Mouse (Mus musculus) limb, embryonic 12.5 days (tissue): ENCODE measurements around the gene Hdac4. TPM values are rescaled to one million over a fixed set of nuclear protein-coding genes. Genes with fewer than 3 reads are reported as not detected.

Experiments
- ATAC-seq: fragments of 200-750 bp; cut with Nextera tagmentation; 2 replicates; pipeline ENCODE4 v1.8.0; 2017; ENCODE audit warnings: low read depth, moderate TSS enrichment; ENCODE audit not compliant: insufficient number of reproducible peaks, insufficient read depth, low FRiP score, low TSS enrichment
- H3K27ac ChIP-seq: fragments of 300-500 bp; sonication (generic); 2 replicates; pipeline ENCODE4 v1.5.1; 2016; ENCODE audit warnings: mild to moderate bottlenecking, moderate library complexity
- H3K27me3 ChIP-seq: fragments of 300-500 bp; sonication (generic); 2 replicates; pipeline ENCODE4 v1.6.1; 2016; ENCODE audit warnings: mild to moderate bottlenecking, moderate library complexity
- H3K36me3 ChIP-seq: fragments of 300-500 bp; sonication (generic); 2 replicates; pipeline ENCODE4 v1.6.1; 2016; ENCODE audit warnings: mild to moderate bottlenecking, moderate library complexity
- H3K4me1 ChIP-seq: fragments of 300-500 bp; sonication (generic); replicated peaks from 2 replicates; pipeline ENCODE4 v1.6.1; 2016
- H3K4me2 ChIP-seq: fragments of 300-500 bp; sonication (generic); 2 replicates; pipeline ENCODE4 v1.6.1; 2016; ENCODE audit warnings: mild to moderate bottlenecking, moderate library complexity
- H3K4me3 ChIP-seq: fragments of 300-500 bp; sonication (generic); replicated peaks from 2 replicates; pipeline ENCODE4 v1.5.1; 2016; ENCODE audit warnings: mild to moderate bottlenecking
- H3K9ac ChIP-seq: fragments of 300-500 bp; sonication (generic); replicated peaks from 2 replicates; pipeline ENCODE4 v1.6.1; 2016; ENCODE audit warnings: mild to moderate bottlenecking, moderate library complexity
- H3K9me3 ChIP-seq: fragments of 300-500 bp; sonication (generic); 2 replicates; pipeline ENCODE4 v1.6.1; 2016; ENCODE audit warnings: mild to moderate bottlenecking, moderate library complexity
- WGBS: fragments of 180-500 bp; shearing (Covaris S2); methylation state at CpG from one replicate; pipeline ENCODE4 v1.1.7; 2016; 5-methylcytosine and 5-hydroxymethylcytosine counted together
- polyA plus RNA-seq: library from polyadenylated mRNA; unstranded; fragments of >200 nt; fragmentation: Nextera tagmentation; extraction: Ambion mirVana; gene quantifications from 2 replicates; pipeline ENCODE4 v1.2.1, GENCODE M21; 2016

Hdac4 gene
- polyA plus RNA-seq, 1 experiment from 2014 or later: 26.0 TPM

GRCm38 (mm10) chr1:92127366-92127765 lies 68.1 kb downstream of the Hdac4 start:
- WGBS: 92% methylated on average over 1 of the region's 1 CpGs
- Histone ChIP-seq H3K4me3 (no peak overlapping the region), H3K4me2 (no peak overlapping the region), H3K27me3 (no peaks in the 10 kb centered on the region), H3K9ac (no peak overlapping the region), H3K27ac (no peak overlapping the region), H3K36me3 (no peaks in the 10 kb centered on the region), H3K4me1 (peaks cover 28% of the 10 kb centered on the region), H3K9me3 (no peaks in the 10 kb centered on the region)
- ATAC-seq: no peak

DNA sequence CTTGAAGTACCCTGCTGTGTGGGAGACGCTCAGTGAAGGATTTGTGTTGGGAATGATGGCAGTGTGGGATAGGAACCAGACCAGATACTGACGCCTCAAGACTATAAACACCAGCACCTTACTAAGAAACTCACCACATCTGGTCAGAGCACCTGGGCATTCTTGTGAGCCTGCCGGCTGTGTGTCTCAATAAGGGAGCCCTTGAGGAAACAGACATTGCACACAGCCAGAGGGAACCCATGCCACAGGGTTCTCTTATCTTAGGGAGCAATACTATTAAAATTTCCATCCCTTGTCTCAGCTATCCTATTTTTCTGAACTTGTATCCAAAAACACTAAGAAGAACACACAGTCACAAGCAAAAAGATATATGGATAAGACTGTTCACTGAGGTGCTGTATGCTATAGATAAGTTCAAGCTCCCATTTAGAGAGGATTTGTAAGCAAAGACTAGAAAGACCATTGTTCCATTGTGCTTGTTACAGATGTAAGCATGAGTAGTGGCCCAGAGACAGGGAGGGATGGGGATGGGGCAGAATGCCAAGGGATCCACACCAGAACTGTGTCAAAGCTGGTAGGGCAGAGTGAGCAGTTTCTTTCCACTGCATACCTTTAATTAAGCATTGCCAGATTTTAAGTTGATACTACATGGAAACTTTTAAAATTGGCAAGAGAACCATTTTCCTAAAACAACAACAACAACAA lies 70.8 kb downstream of the Hdac4 start:
- Histone ChIP-seq H3K27ac (no peak overlapping the region), H3K36me3 (peaks cover 3% of the 10 kb centered on the region; the same call in 1 of the 2 replicates), H3K9ac (no peak overlapping the region), H3K4me1 (peaks cover 6% of the 10 kb centered on the region), H3K9me3 (no peaks in the 10 kb centered on the region), H3K4me2 (no peak overlapping the region), H3K27me3 (no peaks in the 10 kb centered on the region), H3K4me3 (no peak overlapping the region)
- no peak for ATAC-seq
- WGBS: 50% methylated on average over 3 of the region's 3 CpGs

DNA sequence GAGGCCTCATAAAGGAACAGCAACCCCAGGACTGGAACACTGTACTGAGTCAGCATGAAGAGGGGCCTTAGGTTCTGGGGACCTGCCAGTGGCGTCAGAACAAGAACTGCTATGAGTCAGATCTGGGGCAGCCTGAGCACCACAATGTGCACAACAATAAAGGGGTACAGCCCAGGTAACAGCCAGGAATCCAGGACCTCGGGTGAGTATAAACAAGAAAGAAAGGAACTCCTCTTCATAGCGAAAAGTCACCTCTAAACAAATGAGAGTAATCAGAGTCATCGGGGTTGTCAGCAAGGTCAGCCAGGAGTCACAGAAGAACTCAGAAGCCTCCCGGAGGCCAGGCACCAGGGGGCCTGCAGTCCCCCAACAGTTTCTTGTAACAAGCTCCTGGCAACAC lies 76.2 kb downstream of the Hdac4 start:
- H3K4me3 ChIP-seq: no peak overlapping the region
- no peak overlapping the region for H3K9ac ChIP-seq
- peaks cover 3% of the 10 kb centered on the region; the same call in 1 of the 2 replicates for H3K36me3 ChIP-seq
- no peaks in the 10 kb centered on the region for H3K9me3 ChIP-seq
- no peaks in the 10 kb centered on the region for H3K27me3 ChIP-seq
- WGBS: 43% methylated on average over 5 of the region's 5 CpGs
- no peak overlapping the region for H3K27ac ChIP-seq
- ATAC-seq: no peak
- H3K4me2 ChIP-seq: no peak overlapping the region
- H3K4me1 ChIP-seq: peaks cover under 1% of the 10 kb centered on the region; the same call in 1 of the 2 replicates

DNA sequence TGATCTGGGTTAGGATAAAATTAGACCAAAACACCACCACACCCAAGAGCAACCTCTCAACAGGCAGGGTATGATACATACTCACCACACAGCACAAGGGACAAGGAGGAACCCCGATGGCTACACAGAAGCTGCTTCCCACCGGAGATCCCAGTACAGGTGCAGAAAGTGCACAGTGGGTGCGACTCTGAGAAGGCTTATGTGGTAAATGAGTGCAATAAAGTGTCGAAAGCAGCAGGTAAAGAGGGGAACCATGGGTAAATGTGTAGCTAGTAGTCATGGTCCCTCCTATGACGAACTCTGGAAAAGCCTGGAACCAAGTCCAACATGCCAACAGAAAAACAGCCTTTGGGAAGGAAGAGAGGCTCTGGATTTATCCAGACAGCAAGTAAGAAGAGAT lies 77.9 kb downstream of the Hdac4 start:
- Histone ChIP-seq H3K9ac (no peak overlapping the region), H3K36me3 (peaks cover 3% of the 10 kb centered on the region; the same call in 1 of the 2 replicates), H3K27ac (no peak overlapping the region), H3K4me1 (peaks cover 17% of the 10 kb centered on the region), H3K27me3 (no peaks in the 10 kb centered on the region), H3K9me3 (no peaks in the 10 kb centered on the region), H3K4me2 (no peak overlapping the region), H3K4me3 (no peak overlapping the region)
- no peak for ATAC-seq
- WGBS: 87% methylated on average over 5 of the region's 5 CpGs

- Histone ChIP-seq H3K9ac (no peak overlapping the region), H3K27ac (no peak overlapping the region), H3K4me3 (no peak overlapping the region), H3K4me2 (no peak overlapping the region), H3K9me3 (no peaks in the 10 kb centered on the region), H3K4me1 (peaks cover 18% of the 10 kb centered on the region), H3K27me3 (no peaks in the 10 kb centered on the region), H3K36me3 (no peaks in the 10 kb centered on the region)
- no peak for ATAC-seq
- WGBS: 89% methylated on average over 4 of the region's 4 CpGs
Measured at GRCm38 (mm10) chr1:92116169-92116568, 79.3 kb downstream of the Hdac4 start.

GRCm38 (mm10) chr1:92114091-92114490 lies 81.4 kb downstream of the Hdac4 start:
- Histone ChIP-seq H3K9me3 (no peaks in the 10 kb centered on the region), H3K27me3 (no peaks in the 10 kb centered on the region), H3K4me3 (no peak overlapping the region), H3K27ac (no peak overlapping the region), H3K36me3 (peaks cover 4% of the 10 kb centered on the region; the same call in 1 of the 2 replicates), H3K4me2 (no peak overlapping the region), H3K9ac (no peak overlapping the region), H3K4me1 (peaks cover 18% of the 10 kb centered on the region)
- WGBS: 81% methylated on average over 3 of the region's 3 CpGs
- ATAC-seq: no peak

- Histone ChIP-seq H3K27ac (no peak overlapping the region), H3K36me3 (peaks cover 5% of the 10 kb centered on the region; the same call in 1 of the 2 replicates), H3K4me2 (no peak overlapping the region), H3K9ac (no peak overlapping the region), H3K9me3 (no peaks in the 10 kb centered on the region), H3K4me3 (no peak overlapping the region), H3K27me3 (no peaks in the 10 kb centered on the region), H3K4me1 (peaks cover 18% of the 10 kb centered on the region)
- ATAC-seq: no peak
- WGBS: 55% methylated on average over 6 of the region's 6 CpGs
Measured at GRCm38 (mm10) chr1:92113243-92114009, 82.1 kb downstream of the Hdac4 start.

- Histone ChIP-seq H3K4me3 (no peak overlapping the region), H3K9me3 (no peaks in the 10 kb centered on the region), H3K36me3 (peaks cover 5% of the 10 kb centered on the region; the same call in 1 of the 2 replicates), H3K27me3 (no peaks in the 10 kb centered on the region), H3K9ac (no peak overlapping the region), H3K27ac (no peak overlapping the region), H3K4me2 (no peak overlapping the region), H3K4me1 (peaks cover 18% of the 10 kb centered on the region)
- WGBS: 80% methylated on average over 5 of the region's 5 CpGs
- no peak for ATAC-seq
Measured at GRCm38 (mm10) chr1:92112591-92112990, 82.9 kb downstream of the Hdac4 start.

DNA sequence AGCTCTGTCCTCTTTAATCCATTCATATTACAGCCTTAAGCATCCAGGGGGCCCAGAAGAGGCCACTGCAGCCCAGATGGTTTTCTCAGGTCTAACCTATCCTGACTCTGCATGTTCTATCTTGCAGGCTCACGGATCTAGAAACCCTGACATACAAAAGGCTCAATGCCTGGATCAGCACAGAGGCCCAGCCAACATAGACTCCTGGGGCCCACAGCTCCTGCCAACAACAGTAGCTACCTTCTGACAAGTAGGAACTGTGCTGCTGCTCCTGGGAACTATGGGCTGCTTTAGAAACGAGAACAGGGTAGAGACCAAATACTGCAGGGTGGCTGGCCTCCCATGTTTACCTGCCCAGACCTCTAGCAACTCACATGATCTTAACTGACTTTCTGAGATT lies 83.9 kb downstream of the Hdac4 start:
- no peaks in the 10 kb centered on the region for H3K9me3 ChIP-seq
- H3K4me1 ChIP-seq: peaks cover 19% of the 10 kb centered on the region
- no peak overlapping the region for H3K4me2 ChIP-seq
- ATAC-seq: no peak
- H3K9ac ChIP-seq: no peak overlapping the region
- 85% methylated on average over 2 of the region's 2 CpGs for WGBS
- H3K27me3 ChIP-seq: no peaks in the 10 kb centered on the region
- no peak overlapping the region for H3K4me3 ChIP-seq
- H3K27ac ChIP-seq: no peak overlapping the region
- peaks cover 5% of the 10 kb centered on the region; the same call in 1 of the 2 replicates for H3K36me3 ChIP-seq

- no peak for ATAC-seq
- H3K9me3 ChIP-seq: no peaks in the 10 kb centered on the region
- 79% methylated on average over 1 of the region's 1 CpGs for WGBS
Measured at GRCm38 (mm10) chr1:92111026-92111425, 84.5 kb downstream of the Hdac4 start.

GRCm38 (mm10) chr1:92109221-92109620 lies 86.3 kb downstream of the Hdac4 start:
- ATAC-seq: no peak
- H3K27ac ChIP-seq: no peak overlapping the region
- WGBS: 66% methylated on average over 1 of the region's 1 CpGs
- no peaks in the 10 kb centered on the region for H3K27me3 ChIP-seq
- H3K9me3 ChIP-seq: no peaks in the 10 kb centered on the region
- H3K4me3 ChIP-seq: no peak overlapping the region
- H3K36me3 ChIP-seq: peaks cover 5% of the 10 kb centered on the region; the same call in 1 of the 2 replicates
- H3K4me1 ChIP-seq: peaks cover 23% of the 10 kb centered on the region
- H3K4me2 ChIP-seq: no peak overlapping the region
- H3K9ac ChIP-seq: no peak overlapping the region

More at GRCm38 (mm10) chr1:92111026-92111425, 84.5 kb downstream of the Hdac4 start:
- no peak overlapping the region for H3K27ac ChIP-seq
- H3K4me2 ChIP-seq: no peak overlapping the region
- peaks cover 5% of the 10 kb centered on the region; the same call in 1 of the 2 replicates for H3K36me3 ChIP-seq
- H3K9ac ChIP-seq: no peak overlapping the region
- no peaks in the 10 kb centered on the region for H3K27me3 ChIP-seq
- H3K4me3 ChIP-seq: no peak overlapping the region
- peaks cover 21% of the 10 kb centered on the region for H3K4me1 ChIP-seq
